Mouse (Mus musculus): Measurements from ENCODE around the gene Slc2a4.
"Not testable (repeated sequence)": the region's sequence is repeated elsewhere in the genome, so short reads cannot be mapped to it uniquely, and the experiment has no call there.

Gene Slc2a4

GRCm38 (mm10) chr11:69919053-69919452, 28.9 kb downstream of the Slc2a4 start:
- no peak for DNase-seq

GRCm38 (mm10) chr11:69918118-69918517, 29.9 kb downstream of the Slc2a4 start:
- DNase-seq, result no peak

- DNase-seq, result no peak
Measured at GRCm38 (mm10) chr11:69917379-69917948, 30.5 kb downstream of the Slc2a4 start.

- not testable (repeated sequence) for DNase-seq
Measured at GRCm38 (mm10) chr11:69916652-69917378, 31.2 kb downstream of the Slc2a4 start.

- DNase-seq, result no peak
Measured at GRCm38 (mm10) chr11:69915667-69916627, 32.0 kb downstream of the Slc2a4 start.

- no peak for DNase-seq
Measured at GRCm38 (mm10) chr11:69914917-69915430, 33.0 kb downstream of the Slc2a4 start.

GRCm38 (mm10) chr11:69914372-69914764, 33.6 kb downstream of the Slc2a4 start:
- no peak for DNase-seq

GRCm38 (mm10) chr11:69913554-69914371, 34.2 kb downstream of the Slc2a4 start, which contains the start of gene Gps2:
TSS of gene Gps2 (plus strand) at chr11:69913888.
- DNase-seq, result peak; percentile 95

GRCm38 (mm10) chr11:69912716-69913530, 35.1 kb downstream of the Slc2a4 start:
- DNase-seq, result peak; percentile 59

GRCm38 (mm10) chr11:69911701-69912100, 36.3 kb downstream of the Slc2a4 start:
- no peak for DNase-seq

GRCm38 (mm10) chr11:69910781-69911560, 37.0 kb downstream of the Slc2a4 start:
- no peak for DNase-seq

- DNase-seq, result no peak
Measured at GRCm38 (mm10) chr11:69910177-69910576, 37.8 kb downstream of the Slc2a4 start.

- DNase-seq, result no peak
Measured at GRCm38 (mm10) chr11:69909174-69909573, 38.8 kb downstream of the Slc2a4 start.

- no peak for DNase-seq
Measured at GRCm38 (mm10) chr11:69908645-69909044, 39.3 kb downstream of the Slc2a4 start.

GRCm38 (mm10) chr11:69904311-69904710, 43.7 kb downstream of the Slc2a4 start:
- DNase-seq, result no peak

GRCm38 (mm10) chr11:69902972-69903371, 45.0 kb downstream of the Slc2a4 start:
- no peak for DNase-seq

- DNase-seq, result no peak
Measured at GRCm38 (mm10) chr11:69901993-69902392, 46.0 kb downstream of the Slc2a4 start.

GRCm38 (mm10) chr11:69901406-69901846, 46.6 kb downstream of the Slc2a4 start:
- DNase-seq, result peak; percentile 97

- DNase-seq, result peak; percentile 96
Measured at GRCm38 (mm10) chr11:69900471-69901405, 47.2 kb downstream of the Slc2a4 start, which contains the start of the genes 2810408A11Rik and Neurl4. TSS of gene 2810408A11Rik (minus strand) at chr11:69900987. TSS of gene Neurl4 (plus strand) at chr11:69901072.
